11 mouse cellular contexts compared by ENCODE assay signal in genomic region chr7:19991165-19991564, GRCm38 (mm10). TPM values are rescaled to one million over a fixed set of nuclear protein-coding genes. Genes with fewer than 3 reads are reported as not detected.
"Had no signal": no experiment of that assay in that cellular context is flagged by ENCODE, and none has a peak within 500 bp of the region (broad histone marks: within the 10 kb centered on the region; RNA-seq: fewer than 3 reads in every experiment).

TSS of gene Nlrp9b (plus strand) at chr7:19991465.

RNA-seq across cellular contexts. Expression of gene Nlrp9b, which starts in this region (rescaled TPM):
- total RNA-seq: left cerebral cortex, postnatal 10 days; left cerebral cortex, postnatal 14 days; left cerebral cortex, postnatal 25 days; left cerebral cortex, postnatal 36 days; left cerebral cortex, postnatal 4 days; liver, adult 2 months; megakaryocyte progenitor cell, adult 5-6 weeks; megakaryocyte, adult 5-6 weeks; megakaryocyte-erythroid progenitor cell, adult 5-6 weeks; midbrain, postnatal 0 days; monocyte, adult 5-6 weeks had no signal
